Mouse (Mus musculus) sigmoid colon, adult 10 weeks (tissue): ENCODE measurements around the gene Acot5. TPM values are rescaled to one million over a fixed set of nuclear protein-coding genes. Genes with fewer than 3 reads are reported as not detected.

Experiments
- polyA plus RNA-seq: library from polyadenylated mRNA; stranded (reverse); fragments of 350-450 nt; fragmentation: Illumina TruSeq; extraction: RNeasy Lipid Tissue Mini Kit (QIAGEN cat#74804); gene quantifications from one replicate; pipeline ENCODE4 v1.2.3, GENCODE M21; 2014; ENCODE audit warnings: low read depth, low replicate concordance

The Acot5 gene
- not detected for polyA plus RNA-seq

DNA sequence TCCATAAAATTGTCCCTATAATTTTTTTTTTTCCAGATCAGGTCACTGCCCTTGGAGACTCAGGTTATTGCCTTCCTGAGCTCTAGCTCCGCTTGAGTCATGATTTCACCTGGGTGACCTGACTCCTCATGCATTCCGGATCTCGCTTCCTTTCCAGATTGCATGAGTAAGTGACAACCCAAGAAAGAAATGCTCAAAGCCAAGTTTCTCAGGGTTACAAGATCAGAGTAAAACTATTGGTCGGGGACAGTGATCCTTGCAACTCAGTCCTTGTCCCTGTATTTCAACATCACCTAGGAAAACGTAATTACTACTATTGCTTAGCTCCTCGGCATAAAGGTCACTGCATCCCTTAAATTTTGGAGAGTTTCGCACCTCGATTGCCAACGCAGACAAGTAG lies at the start of gene Acot5:
Gene Acot5 (plus strand): TSS at position 340 of the 400 bp plus-strand sequence.

DNA sequence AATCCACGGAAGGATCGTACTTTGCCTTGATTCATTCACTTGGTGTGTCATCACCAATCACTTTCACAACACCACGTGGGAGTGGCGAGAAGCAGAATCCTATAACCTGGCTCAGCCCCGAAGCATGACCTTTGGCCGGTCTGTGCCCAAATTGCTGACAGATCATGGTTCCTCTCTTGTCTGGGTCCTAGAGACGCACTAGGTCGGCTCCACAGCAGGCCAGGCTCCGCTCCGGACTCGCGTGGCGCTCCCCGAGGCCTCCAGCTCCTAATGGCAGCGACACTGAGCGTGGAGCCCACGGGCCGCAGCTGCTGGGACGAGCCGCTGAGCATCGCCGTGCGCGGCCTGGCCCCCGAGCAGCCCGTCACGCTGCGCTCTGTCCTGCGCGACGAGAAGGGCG lies 30.9 kb upstream of the Acot5 start, which contains the start of gene Acot4:
Gene Acot4 (plus strand): TSS at position 139 of the 400 bp plus-strand sequence.

DNA sequence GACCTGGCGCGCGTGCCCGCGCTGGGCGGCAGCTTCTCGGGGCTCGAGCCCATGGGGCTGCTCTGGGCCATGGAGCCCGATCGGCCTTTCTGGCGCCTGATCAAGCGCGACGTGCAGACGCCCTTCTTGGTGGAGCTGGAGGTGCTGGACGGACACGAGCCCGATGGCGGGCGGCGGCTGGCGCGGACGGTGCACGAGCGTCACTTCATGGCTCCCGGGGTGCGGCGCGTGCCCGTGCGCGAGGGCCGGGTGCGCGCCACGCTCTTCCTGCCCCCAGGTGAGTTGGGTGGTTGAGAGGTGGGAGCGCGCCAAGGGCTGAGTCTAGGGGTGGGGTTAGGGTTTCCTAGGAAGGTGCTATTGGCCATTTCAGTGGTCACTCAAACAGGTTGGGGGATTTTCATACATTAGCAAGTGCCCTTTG lies 30.4 kb upstream of the Acot5 start, which contains the start of gene Gm49366:
Gene Gm49366 (plus strand): TSS at position 245 of the 421 bp plus-strand sequence.

DNA sequence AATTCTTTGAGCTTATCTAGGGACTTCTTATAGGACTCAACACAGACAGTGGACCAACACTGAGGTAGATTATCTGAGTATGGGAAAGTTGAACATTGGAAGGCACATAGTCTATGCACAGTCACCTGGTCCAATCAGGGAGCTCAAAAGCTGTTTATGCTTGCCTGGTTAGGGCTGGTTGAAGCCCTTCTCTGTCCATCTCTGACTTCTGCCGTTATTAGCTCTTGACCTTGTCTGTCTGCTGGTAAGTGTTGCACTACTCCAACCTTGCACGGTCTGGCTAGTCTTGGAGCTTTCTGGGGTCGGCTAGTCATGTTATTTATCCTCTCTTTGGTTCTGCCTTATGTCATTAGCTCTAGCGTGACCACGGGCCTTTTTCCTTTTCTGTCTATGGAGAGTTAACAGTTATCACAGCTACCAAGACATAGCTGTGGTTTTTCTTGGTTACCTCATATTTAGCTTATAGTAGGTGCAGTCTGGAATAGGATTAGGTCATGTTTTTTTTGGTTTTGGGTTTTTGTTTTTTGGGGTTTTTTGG lies 17.1 kb upstream of the Acot5 start, which contains the start of gene Acot3:
Gene Acot3 (plus strand): TSS at position 208 of the 538 bp plus-strand sequence.

DNA sequence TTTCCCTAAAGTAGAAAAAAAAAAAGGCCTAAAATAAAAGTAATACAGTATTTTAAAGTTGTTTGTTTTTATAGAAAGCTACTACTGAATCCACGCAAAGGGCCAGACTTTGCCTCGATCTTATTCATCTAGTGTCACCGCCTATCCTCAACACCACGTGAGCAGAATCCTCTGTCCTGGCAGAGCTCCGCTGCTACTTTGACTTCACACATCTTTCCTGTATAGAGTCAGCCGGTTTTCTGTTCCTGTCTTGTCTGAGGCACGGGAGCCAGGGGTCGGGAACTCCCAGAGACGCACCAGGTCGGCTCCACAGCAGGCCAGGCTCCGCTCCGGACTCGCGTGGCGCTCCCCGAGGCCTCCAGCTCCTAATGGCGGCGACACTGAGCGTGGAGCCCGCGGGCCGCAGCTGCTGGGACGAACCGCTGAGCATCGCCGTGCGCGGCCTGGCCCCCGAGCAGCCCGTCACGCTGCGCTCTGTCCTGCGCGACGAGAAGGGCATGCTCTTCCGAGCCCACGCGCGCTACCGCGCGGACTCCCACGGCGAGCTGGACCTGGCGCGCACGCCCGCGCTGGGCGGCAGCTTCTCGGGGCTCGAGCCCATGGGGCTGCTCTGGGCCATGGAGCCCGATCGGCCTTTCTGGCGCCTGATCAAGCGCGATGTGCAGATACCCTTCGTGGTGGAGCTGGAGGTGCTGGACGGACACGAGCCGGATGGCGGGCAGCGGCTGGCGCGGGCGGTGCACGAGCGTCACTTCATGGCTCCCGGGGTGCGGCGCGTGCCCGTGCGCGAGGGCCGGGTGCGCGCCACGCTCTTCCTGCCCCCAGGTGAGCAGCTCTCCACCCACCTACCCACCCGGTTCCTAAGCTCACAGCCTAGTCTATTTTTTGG lies 31.7 kb downstream of the Acot5 start, which contains the start of gene Acot6:
Gene Acot6 (plus strand): TSS at position 51 of the 889 bp plus-strand sequence.

DNA sequence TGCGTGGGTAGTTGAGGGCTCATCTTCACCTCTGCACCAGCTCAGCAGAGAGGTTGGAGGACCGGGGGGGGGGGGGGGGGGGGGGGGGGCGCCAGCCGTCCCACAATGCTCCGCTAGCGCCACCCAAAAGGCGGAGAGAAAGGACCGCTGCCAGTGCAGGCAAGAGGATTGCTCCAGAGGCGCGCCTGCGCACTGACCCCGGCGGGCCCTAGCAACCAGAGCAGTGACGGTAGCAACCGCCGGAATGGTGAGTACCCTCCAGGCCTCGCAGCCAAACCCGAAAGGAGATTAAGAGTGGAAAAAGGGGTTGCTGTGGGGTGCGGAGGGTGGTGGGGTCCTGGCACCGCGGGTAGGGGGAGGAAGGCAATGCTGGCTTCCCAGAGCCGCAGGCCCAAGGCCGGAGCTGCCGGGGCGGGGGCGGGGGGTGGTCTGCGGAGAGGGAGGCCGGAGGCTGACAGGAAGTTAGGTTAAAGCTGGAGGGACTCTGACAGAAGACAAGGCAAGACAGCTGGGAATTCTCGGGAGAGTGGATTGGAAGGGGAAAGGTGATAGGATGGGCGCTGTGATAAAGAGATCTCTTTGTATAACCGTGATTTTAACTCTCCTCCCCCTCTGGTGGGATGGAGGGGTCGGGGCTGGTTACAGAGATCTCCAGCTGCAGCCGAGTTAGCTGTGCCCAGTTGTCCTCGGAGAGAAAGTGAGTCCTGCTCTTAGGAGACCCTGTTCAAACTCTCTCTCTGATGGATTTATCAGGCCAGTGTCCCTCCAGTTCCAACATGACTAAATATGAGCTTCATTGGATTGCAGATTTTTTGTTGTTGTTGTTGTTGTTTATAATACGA lies 45.2 kb downstream of the Acot5 start, which contains the start of gene Dnal1:
Gene Dnal1 (plus strand): TSS at position 214 of the 842 bp plus-strand sequence.

Other genes starting within 250 kb of the Acot5 start
- gene Numb, start 147.4 kb upstream of the Acot5 start, polyA plus RNA-seq = 35.4 TPM
- gene Riox1, start 118.7 kb upstream of the Acot5 start, polyA plus RNA-seq = 1.7 TPM
- gene Heatr4, start 84.5 kb upstream of the Acot5 start, polyA plus RNA-seq = not detected
- gene Acot2, start 81.5 kb upstream of the Acot5 start, polyA plus RNA-seq = 0.82 TPM
- gene Acot1, start 59.8 kb upstream of the Acot5 start, polyA plus RNA-seq = 7.6 TPM
- gene Acot4, start 30.9 kb upstream of the Acot5 start, polyA plus RNA-seq = 10.4 TPM
- gene Gm49366, start 30.4 kb upstream of the Acot5 start, polyA plus RNA-seq = not detected
- not detected for gene Acot3, start 17.2 kb upstream of the Acot5 start, polyA plus RNA-seq
- 8.3 TPM for gene Acot6, start 31.3 kb downstream of the Acot5 start, polyA plus RNA-seq
- 13.6 TPM for gene Dnal1, start 45.0 kb downstream of the Acot5 start, polyA plus RNA-seq
- gene Pnma1, start 79.2 kb downstream of the Acot5 start, polyA plus RNA-seq = not detected
- gene Elmsan1, start 149.6 kb downstream of the Acot5 start, polyA plus RNA-seq = 17.7 TPM
- gene Ptgr2, start 215.9 kb downstream of the Acot5 start, polyA plus RNA-seq = 113 TPM
- 45.7 TPM for gene Zfp410, start 247.5 kb downstream of the Acot5 start, polyA plus RNA-seq